Mouse (Mus musculus): Measurements from ENCODE around the gene Top2a.

The Top2a gene

DNA sequence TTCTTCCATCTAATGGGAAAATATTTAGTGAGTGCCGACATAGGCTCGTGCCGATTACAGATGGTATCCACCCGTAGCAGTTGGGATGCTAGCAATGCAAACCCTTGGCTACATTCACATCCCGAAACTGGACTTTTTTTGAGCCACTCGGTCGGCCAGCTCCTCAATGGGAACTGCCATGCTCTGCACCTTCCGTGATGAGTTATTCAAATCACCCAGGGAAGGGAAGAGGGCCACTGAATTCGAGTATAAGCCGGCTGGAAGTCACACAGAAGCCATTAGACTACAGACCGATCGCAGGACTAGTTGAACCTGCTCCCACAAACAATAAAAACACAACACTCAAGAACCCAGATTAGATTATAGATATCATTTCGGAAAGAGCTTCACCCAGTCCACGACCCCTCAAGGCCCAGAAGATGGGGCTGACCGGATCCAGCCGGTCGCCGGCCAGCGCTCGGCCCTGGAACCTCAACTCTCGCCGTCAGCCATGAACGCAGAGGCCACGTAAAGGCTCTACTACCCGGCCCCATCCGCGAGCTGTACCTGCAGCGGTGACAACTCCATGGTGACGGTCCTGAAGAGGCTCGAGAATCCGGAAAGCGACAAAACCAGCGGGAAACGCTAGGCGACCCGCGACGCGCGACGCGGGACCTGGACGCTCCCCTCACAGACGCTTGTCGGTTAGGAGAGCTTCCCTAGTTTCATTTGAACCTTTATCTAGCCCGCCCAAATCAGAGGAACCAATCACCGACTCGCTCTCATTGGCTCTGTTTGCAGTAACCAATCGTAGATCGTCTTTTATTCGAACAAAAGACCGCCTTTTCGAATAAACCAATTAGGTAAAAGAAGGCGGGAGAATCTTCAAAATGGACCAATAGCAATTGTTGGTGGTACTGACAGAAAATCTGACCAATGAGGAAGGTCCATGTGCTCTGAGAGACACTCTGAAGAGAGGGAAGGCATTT, at the start of gene Top2a:
Gene Top2a (minus strand): TSS at position 690 of the 968 bp plus-strand sequence.
- peak; percentile 96 for DNase-seq (ENCODE audit: low read depth, low spot score)

DNA sequence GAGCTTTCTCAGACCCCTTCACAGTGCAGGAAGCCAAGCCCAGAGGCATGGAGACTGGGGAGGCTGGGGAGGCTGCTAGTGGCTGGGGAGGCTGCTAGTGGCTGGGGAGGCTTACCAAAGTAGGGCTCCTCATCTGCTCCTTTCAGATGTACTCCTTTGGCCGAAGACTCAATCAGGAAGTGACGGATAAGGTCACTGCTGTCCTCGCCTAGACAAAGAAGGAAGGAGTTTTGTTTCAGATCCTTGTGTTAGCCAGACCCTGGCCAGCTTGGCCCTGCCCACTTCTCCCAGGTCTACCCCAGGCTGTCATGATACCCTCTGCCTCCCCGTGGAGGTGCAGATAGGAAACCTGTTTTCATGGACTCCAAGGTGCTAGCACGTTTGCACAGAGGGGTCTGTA, 49.8 kb upstream of the Top2a start:
- no peak for DNase-seq (ENCODE audit: low read depth, low spot score)

DNA sequence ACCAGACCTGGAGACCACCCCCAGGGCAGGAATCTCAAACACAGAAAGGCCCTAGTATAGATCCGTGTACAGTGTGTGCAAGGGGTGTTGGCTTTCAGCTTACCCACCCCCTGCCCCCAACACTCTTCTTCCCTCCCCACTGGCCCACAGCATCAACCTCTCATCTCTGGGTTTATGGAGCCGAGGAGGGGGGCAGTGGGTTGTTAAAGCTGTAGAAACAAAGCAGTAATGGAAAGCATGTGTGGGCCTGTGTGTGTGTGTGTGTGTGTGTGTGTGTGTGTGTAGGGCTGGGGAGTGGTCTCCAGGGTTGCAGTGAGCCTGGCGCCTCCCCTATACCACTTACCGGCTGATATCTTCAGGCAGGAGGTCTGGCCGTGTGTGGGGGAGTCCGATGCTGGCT, 47.9 kb upstream of the Top2a start:
- DNase-seq (ENCODE audit: low read depth, low spot score) = peak; percentile 66

DNA sequence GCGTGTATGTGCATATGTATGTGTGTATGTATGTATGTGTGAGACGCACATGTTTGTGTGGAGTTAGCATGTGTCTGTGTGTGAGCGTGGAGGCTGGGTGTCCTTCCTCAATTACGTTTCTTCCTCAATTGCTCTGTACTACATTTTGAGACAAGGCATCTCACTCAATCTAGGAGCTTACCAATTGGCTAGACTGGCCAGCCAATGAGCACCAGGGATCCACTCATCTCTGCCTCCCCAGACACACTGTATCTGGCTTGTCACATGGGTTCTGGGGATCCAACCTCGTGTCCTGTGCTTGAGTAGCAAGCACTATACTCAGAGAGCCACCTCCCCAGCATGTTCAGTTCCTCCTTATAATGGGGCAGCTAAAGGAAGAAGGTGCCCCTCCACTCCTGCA, 44.5 kb upstream of the Top2a start:
- no peak for DNase-seq (ENCODE audit: low read depth, low spot score)

DNA sequence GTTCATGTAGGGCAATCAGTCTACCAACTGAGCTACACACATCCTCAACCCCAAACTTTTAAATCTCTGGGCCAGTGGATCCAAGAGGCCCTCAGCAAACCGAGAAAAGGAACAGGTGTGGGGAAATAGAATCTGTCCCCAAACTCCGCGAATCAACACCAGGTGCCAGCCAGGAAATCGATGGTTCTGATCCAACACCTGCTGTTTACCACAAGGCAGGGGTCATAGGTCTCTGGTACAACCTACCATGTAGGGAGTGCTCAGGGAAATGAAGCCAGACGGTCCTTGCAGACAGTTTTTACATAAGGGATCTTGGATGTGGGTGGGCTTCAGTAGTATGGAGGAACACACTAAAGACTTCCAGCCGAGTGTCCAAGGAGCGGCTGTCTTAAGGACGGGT, 43.6 kb upstream of the Top2a start:
- DNase-seq (ENCODE audit: low read depth, low spot score) = no peak

DNA sequence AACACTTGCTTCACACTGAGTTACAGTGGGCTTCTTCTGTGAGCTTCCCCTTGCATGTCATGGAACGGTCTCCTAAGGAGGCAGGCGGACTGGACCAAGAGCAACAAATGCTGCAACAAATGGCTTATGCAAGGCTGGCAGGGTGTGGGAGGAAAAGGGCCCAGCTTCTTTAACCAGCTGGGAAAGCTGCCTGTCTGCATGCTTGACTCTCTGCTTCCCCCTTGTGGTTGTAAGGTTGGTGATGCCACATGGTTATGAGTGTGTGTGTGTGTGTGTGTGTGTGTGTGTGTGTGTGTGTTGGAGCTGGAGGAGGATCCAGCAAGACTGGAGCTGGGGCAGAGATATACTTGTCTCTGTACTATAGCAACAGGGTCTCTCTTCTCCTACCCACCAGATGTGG, 42.0 kb upstream of the Top2a start:
- DNase-seq (ENCODE audit: low read depth, low spot score) = peak; percentile 79

DNA sequence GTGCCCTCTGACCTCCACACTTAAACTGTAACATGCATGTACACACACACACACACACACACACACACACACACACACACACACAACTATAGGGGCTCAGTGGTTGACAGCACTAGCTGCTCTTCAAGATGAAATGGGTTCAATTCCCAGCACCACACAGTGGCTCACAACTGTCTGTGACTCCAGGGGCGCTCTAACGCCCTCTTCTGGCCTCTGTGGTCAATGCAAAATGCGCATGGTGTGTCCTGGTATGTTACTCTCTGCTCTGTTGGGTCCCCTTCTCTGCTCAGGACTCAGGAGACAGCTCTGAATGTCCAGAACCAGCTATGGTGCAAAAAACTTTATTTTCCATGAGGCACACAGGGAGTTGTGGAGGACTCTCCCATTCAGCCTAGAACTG, 41.4 kb upstream of the Top2a start:
- DNase-seq (ENCODE audit: low read depth, low spot score) = no peak

DNA sequence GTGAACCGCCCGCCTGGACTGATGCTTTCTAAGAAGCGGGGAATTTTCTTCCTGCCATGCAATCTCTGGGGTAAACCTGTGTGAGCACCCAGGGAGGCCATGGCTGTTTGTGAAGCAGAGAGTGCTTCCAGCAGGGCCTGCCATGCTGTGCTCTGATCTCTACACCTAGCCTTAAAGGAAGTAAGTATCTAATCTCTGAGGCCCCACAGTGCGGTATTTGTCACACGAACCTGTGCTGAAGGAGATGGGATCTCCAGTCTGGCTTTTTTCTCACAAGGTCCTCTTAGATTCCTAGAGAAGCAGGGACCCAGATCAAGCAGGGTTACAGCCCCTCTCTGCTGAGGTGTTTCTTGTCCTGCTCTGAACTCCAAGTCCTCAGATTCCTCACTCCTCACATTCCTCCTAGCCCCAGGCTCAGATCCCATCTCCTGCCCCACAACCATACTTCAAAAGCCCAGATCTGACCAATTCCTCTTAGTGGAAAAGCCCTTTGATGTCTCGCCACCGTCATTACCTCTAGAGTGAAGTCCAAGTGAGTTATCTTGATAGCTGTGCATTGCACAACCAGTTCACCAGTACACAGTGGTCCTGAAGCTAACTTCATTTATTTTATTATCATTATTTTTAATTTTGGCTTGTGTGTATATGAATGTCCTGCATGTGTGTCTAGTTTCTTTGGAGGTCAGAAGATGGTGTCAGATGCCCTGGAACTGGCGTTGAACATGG, 39.6 kb upstream of the Top2a start:
- no peak for DNase-seq (ENCODE audit: low read depth, low spot score)

DNA sequence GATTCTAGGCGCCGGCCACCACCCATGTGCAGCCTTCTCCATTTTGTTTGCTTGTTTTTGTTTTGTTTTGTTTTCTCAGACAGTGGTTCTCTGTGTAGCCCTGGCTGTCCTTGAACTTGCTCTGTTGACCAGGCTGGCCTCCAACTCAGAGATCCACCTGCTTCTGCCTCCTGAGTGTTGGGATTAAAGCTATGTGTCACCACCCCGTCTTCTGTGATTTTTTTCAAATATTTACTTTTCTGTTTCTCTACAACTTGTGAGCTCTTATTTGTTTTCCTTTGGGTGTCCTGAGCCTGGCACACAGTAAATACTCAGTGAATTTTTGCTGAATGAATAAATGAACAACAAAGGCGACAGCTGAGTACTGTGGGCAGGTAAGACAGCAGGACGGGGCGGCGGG, 38.7 kb upstream of the Top2a start:
- no peak for DNase-seq (ENCODE audit: low read depth, low spot score)

DNA sequence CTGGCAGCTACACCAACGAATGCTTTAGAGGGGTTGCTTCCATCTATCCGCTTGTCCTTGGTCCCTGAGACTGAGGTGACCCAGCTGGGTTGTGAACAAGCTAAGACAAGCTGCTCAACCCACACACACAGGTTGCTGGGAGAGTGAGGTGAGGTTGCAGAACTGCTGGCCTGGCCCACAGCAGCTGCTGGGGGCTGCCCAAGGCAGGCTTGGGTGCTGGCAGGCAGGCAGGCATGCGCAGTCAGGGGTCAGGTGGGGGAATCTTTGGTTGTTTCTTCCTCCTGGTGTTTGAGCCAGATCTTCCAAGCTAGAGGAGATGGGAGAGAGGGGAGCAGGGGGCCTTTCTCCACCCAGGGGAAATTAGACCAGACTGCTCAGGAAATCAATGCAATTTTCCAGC, 36.4 kb upstream of the Top2a start:
- no peak for DNase-seq (ENCODE audit: low read depth, low spot score)

DNA sequence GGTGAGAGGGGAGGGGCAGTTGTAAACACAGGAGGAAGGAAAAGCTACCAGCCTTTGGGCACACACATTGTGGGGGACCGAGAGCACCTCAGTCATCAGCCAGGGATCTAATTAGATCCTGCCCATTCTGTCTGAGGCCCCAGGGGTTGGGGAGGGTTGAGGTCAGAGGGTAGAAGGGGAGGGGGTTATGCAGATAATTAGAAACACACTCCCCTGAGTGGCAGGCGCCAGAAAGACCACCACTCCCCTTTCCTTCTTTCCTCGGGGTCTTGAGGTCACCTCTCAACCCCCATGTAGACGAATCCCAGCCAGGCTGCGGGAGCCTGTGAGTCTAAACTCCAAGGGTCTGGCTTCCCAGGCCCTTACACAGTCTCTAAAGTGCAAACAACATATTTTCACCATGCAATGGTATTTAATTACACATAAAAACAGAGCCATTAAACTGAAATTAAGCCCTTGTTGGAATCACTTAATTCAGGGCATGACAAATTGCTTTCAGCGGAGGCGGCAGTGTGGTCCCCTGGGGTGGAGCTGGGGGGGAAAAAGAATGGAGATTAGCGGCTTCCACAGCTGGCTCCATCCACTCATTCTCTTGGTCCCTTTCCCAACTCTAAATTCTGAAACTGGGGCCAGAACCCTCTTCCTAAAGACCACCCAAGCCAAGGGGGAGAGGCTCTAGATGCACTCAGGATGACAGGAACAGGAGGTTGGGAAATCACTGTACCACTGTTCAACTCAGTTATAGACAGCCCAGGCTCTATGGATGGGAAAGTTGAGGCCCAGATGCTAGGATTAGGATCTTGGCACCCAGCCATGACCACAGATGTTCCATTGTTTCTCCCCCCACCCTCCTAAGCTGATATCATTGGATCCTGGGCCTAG, 31.8 kb upstream of the Top2a start:
- DNase-seq (ENCODE audit: low read depth, low spot score) = no peak

DNA sequence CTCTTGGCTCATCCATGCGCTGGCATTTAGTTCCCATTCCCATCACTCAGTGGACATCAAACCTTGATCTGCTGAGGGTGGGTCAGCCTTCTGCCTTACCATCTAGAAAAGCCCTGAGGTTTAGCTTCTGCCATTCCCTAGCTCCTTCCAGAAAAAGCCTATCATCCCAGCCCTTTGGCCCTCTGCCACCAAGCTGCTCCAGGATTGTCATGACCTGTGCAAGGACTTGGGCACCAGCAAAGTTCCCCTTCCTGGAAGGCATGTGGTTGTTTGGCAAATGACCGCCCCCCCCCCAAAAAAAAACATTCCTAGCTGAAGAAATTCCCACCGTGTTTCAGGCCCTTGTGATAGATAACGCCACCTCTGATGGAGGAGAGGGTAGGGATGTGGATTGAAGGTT, 31.2 kb upstream of the Top2a start:
- no peak for DNase-seq (ENCODE audit: low read depth, low spot score)

DNA sequence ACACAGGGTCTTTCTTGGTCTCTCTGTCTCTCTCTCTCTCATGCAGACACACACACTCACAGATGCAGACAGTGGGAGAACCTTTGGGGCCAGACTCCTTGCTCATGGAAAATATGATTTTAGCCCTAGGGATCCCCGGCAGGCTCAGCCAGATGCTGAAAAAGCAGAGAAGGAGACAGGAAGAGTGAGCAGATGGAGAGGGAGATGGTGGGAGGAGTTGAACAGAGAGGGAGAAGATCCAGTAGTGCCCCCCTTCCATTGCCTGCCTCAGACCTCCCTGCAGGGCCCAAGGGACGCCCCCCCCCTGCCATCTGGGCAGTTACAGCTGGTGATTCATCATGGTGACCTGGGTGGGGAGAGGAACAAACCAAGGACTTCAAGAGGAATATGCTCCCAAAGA, 23.7 kb upstream of the Top2a start:
- no peak for DNase-seq (ENCODE audit: low read depth, low spot score)

DNA sequence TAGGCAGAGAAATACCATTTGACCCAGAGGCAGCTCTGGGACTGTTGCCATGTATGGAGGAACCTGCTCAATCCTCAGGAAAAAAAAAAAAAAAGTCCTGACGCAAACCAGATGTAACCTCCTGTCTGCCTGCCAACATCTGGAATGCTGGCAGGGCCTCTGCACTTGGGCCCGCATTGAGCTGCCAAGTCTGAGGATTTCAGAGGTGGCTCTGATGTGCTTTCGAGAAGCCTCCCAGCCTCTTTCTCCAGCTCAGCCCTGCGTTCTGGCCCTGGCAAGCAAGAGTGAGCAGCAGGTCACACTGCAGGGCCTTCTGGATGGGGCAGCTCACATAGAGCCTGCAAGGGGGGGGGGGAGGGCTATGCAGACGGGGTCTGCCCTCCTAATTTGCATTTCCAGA, 23.1 kb upstream of the Top2a start:
- no peak for DNase-seq (ENCODE audit: low read depth, low spot score)

DNA sequence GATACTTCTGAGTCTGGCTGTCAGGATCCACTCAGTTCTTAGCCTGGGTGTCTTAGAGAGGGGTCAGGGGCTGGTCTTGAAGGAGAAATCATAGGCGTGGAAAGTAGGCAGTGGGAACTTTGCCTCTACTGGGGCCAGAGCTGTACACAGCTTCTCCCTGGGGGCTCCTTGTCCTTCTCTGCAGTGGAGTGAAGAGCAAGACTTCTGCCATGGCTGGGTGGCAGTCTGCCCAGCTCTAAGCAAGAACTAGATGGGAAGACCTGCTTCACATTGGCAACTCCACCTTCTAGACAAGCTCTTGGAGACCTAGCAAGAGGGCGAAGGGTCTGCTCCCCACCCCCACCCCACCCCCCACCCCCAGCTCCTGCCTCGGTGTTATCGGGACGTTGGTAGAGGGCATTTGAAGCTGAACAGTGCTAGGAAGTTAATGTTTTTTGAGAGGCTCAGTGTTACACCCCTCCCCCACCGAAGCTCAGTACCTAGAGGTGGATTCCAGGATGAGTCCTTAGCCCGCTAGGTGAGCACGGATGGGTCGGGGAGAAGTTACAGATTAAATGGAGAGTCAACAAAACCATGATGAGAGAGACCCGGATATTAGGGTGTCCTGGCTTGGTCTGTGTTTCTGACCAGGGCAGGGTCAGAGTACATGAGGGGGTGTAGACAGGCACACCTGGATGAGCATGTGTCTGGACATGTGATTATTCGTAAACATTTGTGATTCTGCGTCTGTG, 21.3 kb upstream of the Top2a start:
- DNase-seq (ENCODE audit: low read depth, low spot score) = no peak

DNA sequence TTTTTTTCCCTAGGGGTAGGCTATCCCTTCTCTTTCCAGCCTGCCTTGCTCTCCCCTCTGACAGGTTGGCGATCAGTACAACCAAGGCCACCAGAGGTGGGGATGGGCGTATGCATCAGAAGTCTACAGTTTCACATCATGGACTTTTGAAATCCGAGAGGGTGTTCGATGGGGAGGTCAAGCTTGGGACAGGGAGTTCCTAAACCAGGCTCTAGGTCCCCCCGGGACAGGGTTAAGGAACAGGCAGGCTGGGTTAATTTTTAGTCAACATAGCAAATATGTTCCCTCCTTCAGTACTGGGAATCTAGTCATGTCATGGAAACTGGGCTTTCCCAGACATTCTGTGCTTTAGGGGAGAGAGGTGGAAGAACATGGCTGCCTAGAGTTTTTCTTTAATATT, 20.3 kb upstream of the Top2a start:
- DNase-seq (ENCODE audit: low read depth, low spot score) = no peak

DNA sequence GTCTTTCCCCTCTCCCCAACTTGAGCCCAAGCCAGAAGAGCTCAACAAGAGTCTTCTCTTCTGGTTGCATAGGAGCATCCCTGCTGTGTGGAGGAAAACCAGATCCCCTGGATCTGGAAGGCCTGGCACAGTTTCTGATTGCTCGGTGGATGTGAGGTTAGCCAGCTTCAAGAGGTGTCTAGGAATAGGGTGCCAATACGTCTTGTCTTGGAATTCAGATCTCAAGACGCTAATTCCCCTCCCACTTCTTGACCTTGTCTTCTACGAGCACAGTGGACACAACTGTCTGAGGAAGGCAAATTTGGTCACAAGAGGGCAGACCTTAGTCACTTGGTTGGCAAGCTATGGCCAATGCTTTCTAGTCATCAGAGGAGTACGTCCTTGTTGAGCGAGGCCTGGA, 19.6 kb upstream of the Top2a start:
- DNase-seq (ENCODE audit: low read depth, low spot score) = no peak

DNA sequence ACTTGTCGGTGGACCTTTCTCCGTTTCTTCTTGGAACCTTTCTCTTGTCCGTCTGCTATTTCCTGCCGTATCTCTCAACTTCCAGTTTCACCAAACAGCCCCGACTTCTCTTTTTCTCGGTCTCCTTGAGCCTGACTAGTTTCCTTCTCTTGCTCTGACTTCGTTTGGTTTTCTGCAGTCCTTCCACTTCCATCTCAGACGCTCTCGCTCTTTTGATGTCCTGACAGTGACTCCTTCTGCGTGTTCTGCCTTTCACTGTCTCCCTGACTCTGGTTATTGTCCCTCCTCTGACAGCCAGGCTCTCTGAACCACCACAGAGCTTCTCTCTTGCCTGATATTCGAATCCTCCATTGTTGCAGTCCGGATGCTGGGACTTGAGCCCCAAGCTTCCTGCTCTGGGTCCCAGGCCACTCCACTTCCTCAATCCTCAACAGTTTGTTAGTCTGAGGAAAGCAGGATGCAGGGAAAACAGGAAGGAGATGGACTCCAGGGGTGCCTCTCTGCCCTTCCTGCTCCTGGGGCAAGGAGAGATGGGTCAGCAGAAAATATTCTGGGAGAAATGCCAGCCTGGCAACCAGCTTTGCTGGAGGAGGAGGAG, 18.9 kb upstream of the Top2a start:
- no peak for DNase-seq (ENCODE audit: low read depth, low spot score)

DNA sequence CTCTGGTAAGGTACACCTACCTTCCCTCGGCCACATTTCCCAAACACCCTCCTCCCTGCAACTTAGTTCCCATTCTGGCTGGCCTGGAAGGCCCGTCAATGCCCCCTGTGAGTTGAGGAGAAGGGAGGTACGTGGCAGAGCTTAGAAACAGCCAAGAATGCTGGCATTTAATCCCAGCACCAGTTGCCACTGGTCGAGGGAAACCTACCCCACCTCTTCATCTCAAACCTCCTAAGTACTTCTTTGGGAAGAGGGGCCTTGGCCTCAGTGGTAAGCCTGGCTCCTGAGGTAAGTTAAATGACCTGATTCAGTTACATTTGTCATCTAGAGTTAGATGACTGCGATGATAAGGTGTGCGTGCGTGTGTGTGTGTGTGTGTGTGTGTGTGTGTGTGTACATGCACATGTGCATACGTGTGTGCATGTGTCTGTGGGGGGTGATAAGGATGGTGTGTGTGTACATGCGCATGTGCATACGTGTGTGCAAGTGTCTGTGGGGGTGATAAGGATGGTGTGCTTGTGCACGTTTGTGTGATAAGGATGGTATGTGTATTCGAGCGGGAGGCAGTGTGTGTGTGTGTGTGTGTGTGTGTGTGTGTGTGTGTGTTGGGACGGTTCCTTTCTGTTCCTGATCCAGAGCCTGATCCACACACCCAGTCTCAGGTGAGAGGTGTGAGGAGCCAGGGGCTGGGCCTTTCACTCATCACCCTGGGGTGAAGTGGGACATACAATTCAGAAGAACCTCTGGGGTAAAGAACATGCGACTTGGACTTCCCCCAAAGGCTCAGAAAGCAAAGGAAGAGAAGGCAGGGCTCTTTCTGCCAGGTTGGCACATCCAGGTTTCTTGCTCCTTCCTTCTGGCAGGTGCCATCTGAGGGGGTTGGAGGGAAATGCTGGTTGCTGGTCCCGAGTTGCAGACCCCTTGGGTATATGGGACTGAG, 18.1 kb upstream of the Top2a start:
- DNase-seq (ENCODE audit: low read depth, low spot score) = no peak
